Mouse (Mus musculus): ENCODE measurements around the gene Abhd17b. TPM values are rescaled to one million over a fixed set of nuclear protein-coding genes. Genes with fewer than 3 reads are reported as not detected.

Gene Abhd17b
- polyA plus RNA-seq, 1 experiment from 2014 or later: 42.7 TPM

DNA sequence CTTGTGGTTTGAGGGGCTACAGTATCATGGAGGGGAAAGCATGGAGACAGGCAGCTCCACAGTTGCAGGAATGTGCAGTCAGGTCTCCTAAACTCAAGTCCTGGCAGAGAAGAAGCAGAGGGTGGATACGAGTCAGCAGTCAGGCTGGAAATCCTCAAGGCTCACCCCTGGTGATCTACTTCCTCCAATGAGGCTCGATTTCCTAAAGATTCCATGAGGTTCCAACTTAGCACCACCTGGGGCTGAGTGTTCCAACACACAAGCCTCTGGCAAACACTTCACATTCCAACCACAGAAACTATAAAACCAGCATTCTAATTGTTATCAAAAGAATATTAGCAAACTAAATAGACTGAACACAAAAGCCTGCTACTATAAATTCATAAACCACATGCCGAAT is 16.1 kb upstream of the Abhd17b start:
- H3K9me3 ChIP-seq (replicated peaks; ENCODE audit: control insufficient read depth, low read length): no peaks in the 10 kb centered on the region
- no peaks in the 10 kb centered on the region for H3K36me3 ChIP-seq (replicated peaks; ENCODE audit: control insufficient read depth, insufficient read depth, low read depth, low read length)
- no peaks in the 10 kb centered on the region for H3K27me3 ChIP-seq (ENCODE audit: control insufficient read depth, insufficient read depth, low read length)
- 74% methylated on average over 3 of the region's 3 CpGs for WGBS
- no peak overlapping the region for H3K9ac ChIP-seq (replicated peaks; ENCODE audit: low read length)
- no peak overlapping the region for H3K27ac ChIP-seq (replicated peaks; ENCODE audit: low read depth, low read length)
- ATAC-seq (replicated peaks; ENCODE audit: insufficient number of reproducible peaks, low FRiP score, low TSS enrichment, low read depth): no peak
- H3K4me3 ChIP-seq (ENCODE audit: low read depth, low read length): no peak overlapping the region
- no peaks in the 10 kb centered on the region for H3K4me1 ChIP-seq (ENCODE audit: control insufficient read depth, insufficient read depth, low read length)
- no peak for DNase-seq (ENCODE audit: low spot score)
- no peak overlapping the region for H3K4me2 ChIP-seq (ENCODE audit: low read depth, low read length)

DNA sequence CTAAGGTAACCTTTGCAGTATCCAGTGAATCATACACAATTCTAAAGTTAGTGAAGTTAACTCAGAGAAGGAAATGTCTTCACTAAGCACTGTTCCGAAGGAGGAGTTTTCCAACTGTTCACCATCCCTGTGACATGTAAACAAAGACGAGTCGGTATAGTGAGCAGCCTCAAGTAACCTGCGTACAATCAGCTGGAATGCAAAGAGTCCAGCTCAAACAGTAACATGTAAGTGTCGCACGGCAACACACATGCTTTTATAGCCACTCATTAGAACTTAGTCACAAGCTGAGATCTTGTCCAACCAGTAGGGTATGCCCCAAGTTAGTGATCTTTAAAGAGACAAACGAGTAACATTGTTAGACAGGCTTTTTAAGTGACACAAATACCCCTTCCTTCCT is 15.3 kb upstream of the Abhd17b start:
- Histone ChIP-seq H3K27ac (replicated peaks; ENCODE audit: low read depth, low read length) (no peak overlapping the region), H3K36me3 (replicated peaks; ENCODE audit: control insufficient read depth, insufficient read depth, low read depth, low read length) (no peaks in the 10 kb centered on the region), H3K4me1 (ENCODE audit: control insufficient read depth, insufficient read depth, low read length) (no peaks in the 10 kb centered on the region), H3K9me3 (replicated peaks; ENCODE audit: control insufficient read depth, low read length) (no peaks in the 10 kb centered on the region), H3K27me3 (ENCODE audit: control insufficient read depth, insufficient read depth, low read length) (no peaks in the 10 kb centered on the region), H3K4me3 (ENCODE audit: low read depth, low read length) (no peak overlapping the region), H3K4me2 (ENCODE audit: low read depth, low read length) (no peak overlapping the region), H3K9ac (replicated peaks; ENCODE audit: low read length) (no peak overlapping the region)
- ATAC-seq (replicated peaks; ENCODE audit: insufficient number of reproducible peaks, low FRiP score, low TSS enrichment, low read depth) (no peak), DNase-seq (ENCODE audit: low spot score) (no peak)
- WGBS: 82% methylated on average over 7 of the region's 7 CpGs

DNA sequence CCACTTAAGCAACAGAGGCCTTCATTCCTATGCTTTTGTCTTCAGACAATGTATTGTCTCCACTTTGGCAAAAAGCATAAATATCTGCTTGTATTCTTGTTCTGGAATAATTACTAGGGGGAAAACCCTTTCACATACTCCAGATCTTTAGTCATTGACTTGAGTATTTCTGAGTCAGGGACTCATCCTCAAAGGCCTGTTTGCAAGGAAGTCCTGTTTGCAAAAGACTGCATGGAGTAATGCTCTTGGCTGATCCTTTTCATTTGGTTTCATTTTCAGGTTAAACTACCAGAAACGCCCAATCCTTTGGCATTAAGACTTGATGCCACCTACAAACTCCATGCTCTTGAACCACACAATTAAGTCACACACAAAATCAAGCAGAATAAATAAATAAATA is 9.1 kb upstream of the Abhd17b start:
- ATAC-seq (replicated peaks; ENCODE audit: insufficient number of reproducible peaks, low FRiP score, low TSS enrichment, low read depth) (no peak), DNase-seq (ENCODE audit: low spot score) (no peak)
- Histone ChIP-seq H3K27ac (replicated peaks; ENCODE audit: low read depth, low read length) (no peak overlapping the region), H3K4me2 (ENCODE audit: low read depth, low read length) (no peak overlapping the region), H3K9ac (replicated peaks; ENCODE audit: low read length) (no peak overlapping the region), H3K4me3 (ENCODE audit: low read depth, low read length) (no peak overlapping the region), H3K9me3 (replicated peaks; ENCODE audit: control insufficient read depth, low read length) (no peaks in the 10 kb centered on the region), H3K4me1 (ENCODE audit: control insufficient read depth, insufficient read depth, low read length) (no peaks in the 10 kb centered on the region), H3K27me3 (ENCODE audit: control insufficient read depth, insufficient read depth, low read length) (no peaks in the 10 kb centered on the region), H3K36me3 (replicated peaks; ENCODE audit: control insufficient read depth, insufficient read depth, low read depth, low read length) (no peaks in the 10 kb centered on the region)
- 80% methylated on average over 1 of the region's 1 CpGs for WGBS

DNA sequence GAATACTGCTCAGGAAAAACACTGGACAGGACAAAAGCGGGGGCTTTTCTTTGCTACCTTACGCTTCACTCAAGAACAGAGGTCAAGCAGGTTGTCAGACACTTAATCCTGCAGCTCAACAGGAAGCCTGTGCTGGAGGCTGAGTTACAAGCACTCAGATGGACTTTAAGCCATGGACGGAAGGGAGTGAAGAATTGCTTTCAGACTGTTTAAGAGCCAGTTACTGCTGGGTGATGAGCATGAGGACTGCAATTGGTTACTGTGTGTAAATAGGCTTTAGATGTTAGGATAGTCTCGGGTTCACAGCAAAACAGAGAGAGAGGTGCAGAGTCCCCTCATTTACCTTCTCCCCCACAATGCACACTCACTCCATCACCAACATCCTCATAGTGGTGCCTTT is 7.7 kb upstream of the Abhd17b start:
- H3K27me3 ChIP-seq (ENCODE audit: control insufficient read depth, insufficient read depth, low read length): no peaks in the 10 kb centered on the region
- H3K4me1 ChIP-seq (ENCODE audit: control insufficient read depth, insufficient read depth, low read length): no peaks in the 10 kb centered on the region
- no peak overlapping the region for H3K27ac ChIP-seq (replicated peaks; ENCODE audit: low read depth, low read length)
- H3K9ac ChIP-seq (replicated peaks; ENCODE audit: low read length): no peak overlapping the region
- ATAC-seq (replicated peaks; ENCODE audit: insufficient number of reproducible peaks, low FRiP score, low TSS enrichment, low read depth) (no peak), DNase-seq (ENCODE audit: low spot score) (no peak)
- no peak overlapping the region for H3K4me2 ChIP-seq (ENCODE audit: low read depth, low read length)
- H3K36me3 ChIP-seq (replicated peaks; ENCODE audit: control insufficient read depth, insufficient read depth, low read depth, low read length): no peaks in the 10 kb centered on the region
- no peak overlapping the region for H3K4me3 ChIP-seq (ENCODE audit: low read depth, low read length)
- WGBS: 74% methylated on average over 4 of the region's 4 CpGs
- no peaks in the 10 kb centered on the region for H3K9me3 ChIP-seq (replicated peaks; ENCODE audit: control insufficient read depth, low read length)

DNA sequence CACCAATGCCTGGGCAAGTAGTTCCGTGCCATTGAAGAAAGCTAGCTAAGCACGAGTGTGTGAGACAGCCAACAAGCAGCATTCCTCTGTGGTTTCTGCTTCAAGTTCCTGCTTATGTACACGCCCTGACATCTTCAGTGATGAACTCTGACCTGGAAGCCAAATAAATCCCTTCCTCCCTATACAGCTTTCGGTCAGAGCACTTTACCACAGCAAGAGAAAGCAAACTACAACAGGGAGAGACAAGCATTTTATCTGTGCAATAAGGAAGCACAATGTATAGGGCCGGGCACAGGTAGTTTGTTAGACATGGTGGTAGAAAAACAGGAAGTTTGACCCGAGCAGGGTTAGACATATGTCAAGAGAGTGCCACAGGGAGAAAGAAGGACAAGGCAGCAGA is 6.8 kb upstream of the Abhd17b start:
- WGBS: 78% methylated on average over 6 of the region's 6 CpGs

DNA sequence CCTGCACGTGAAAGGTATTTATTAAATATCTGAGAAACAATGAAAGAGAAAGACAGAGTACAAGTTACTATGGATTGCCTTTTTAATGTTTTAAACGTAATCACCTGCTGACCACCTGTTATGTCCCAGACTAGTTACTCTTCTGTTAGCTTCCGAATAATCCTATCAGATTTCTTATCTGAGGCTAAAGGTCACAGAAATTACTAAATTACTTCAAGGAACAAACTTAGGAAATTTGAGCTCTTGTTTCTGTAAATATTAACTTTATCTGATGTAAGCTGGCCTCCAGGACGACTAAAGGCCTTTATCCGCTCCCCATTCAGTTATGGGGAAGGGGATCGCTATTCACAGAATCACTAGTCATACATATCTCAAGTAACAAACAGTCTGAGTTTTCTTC is 1.3 kb upstream of the Abhd17b start:
- Histone ChIP-seq H3K36me3 (replicated peaks; ENCODE audit: control insufficient read depth, insufficient read depth, low read depth, low read length) (no peaks in the 10 kb centered on the region), H3K9ac (replicated peaks; ENCODE audit: low read length) (peak overlapping the region; percentile 71; the same call in 1 of the 2 replicates), H3K27me3 (ENCODE audit: control insufficient read depth, insufficient read depth, low read length) (no peaks in the 10 kb centered on the region), H3K4me2 (ENCODE audit: low read depth, low read length) (peak overlapping the region; percentile 64), H3K4me1 (ENCODE audit: control insufficient read depth, insufficient read depth, low read length) (no peaks in the 10 kb centered on the region), H3K27ac (replicated peaks; ENCODE audit: low read depth, low read length) (no peak overlapping the region), H3K4me3 (ENCODE audit: low read depth, low read length) (peak overlapping the region; percentile 88), H3K9me3 (replicated peaks; ENCODE audit: control insufficient read depth, low read length) (no peaks in the 10 kb centered on the region)
- ATAC-seq (replicated peaks; ENCODE audit: insufficient number of reproducible peaks, low FRiP score, low TSS enrichment, low read depth): no peak
- 37% methylated on average over 6 of the region's 6 CpGs for WGBS
- DNase-seq (ENCODE audit: low spot score): peak; percentile 11

More for the DNA sequence above, 6.8 kb upstream of the Abhd17b start:
- Histone ChIP-seq H3K9me3 (replicated peaks; ENCODE audit: control insufficient read depth, low read length) (no peaks in the 10 kb centered on the region), H3K27me3 (ENCODE audit: control insufficient read depth, insufficient read depth, low read length) (no peaks in the 10 kb centered on the region), H3K36me3 (replicated peaks; ENCODE audit: control insufficient read depth, insufficient read depth, low read depth, low read length) (no peaks in the 10 kb centered on the region), H3K9ac (replicated peaks; ENCODE audit: low read length) (no peak overlapping the region), H3K4me1 (ENCODE audit: control insufficient read depth, insufficient read depth, low read length) (no peaks in the 10 kb centered on the region), H3K4me2 (ENCODE audit: low read depth, low read length) (no peak overlapping the region), H3K27ac (replicated peaks; ENCODE audit: low read depth, low read length) (no peak overlapping the region), H3K4me3 (ENCODE audit: low read depth, low read length) (no peak overlapping the region)
- ATAC-seq (replicated peaks; ENCODE audit: insufficient number of reproducible peaks, low FRiP score, low TSS enrichment, low read depth): no peak
- DNase-seq (ENCODE audit: low spot score): no peak

DNA sequence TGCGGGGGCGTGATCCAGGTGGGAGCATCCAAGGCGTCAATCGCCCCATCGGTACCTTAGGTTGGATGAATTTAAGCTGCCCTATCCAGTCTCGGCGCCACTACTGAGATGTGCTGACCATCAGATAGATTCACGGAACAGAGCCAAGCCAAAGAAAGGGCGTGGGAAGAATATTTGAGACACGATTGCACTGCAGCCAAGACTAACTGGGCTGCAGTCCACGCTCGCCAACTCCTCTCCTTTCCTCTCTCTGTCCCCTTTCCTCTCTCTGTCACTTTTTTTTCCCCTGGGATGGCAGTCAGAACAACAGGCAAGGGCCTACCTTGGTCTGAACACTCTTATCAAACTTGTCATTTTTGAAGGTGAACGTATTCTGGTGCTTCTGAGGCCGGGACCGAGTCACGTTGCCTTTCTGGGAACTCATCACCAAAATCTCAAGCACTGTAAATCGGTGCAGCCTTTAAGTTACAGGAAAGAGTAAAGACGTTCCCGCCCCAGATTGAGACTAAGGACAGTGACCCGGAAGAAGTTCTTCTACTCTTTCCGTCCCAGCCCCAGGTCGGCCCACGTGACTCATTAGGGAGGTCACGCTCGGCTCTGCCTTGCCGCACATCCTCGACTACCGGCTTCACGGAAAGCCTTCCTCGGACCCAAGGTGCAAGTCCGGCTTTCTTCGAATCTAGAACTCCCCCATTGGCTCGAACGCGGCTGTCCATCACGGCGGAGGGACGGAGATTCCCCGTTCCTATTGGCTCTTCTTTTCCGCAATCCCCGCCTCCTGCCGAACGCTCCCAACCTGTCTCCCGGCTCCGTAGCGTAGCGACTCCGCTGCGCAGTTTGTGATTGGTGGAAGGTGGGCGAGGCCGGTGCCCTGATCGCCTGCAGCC is 457 bp upstream of the Abhd17b start, which contains the start of gene 1110059E24Rik:
1110059E24Rik (minus strand) TSS at position 692 of the 887 bp plus-strand sequence.
- Histone ChIP-seq H3K9ac (replicated peaks; ENCODE audit: low read length) (peak within 1 kb of the TSS; percentile 90), H3K4me2 (ENCODE audit: low read depth, low read length) (peak within 1 kb of the TSS; percentile 64), H3K27ac (replicated peaks; ENCODE audit: low read depth, low read length) (peak within 1 kb of the TSS; percentile 97), H3K4me1 (ENCODE audit: control insufficient read depth, insufficient read depth, low read length) (no peaks in the 10 kb centered on the region), H3K4me3 (ENCODE audit: low read depth, low read length) (peak within 1 kb of the TSS; percentile 88), H3K9me3 (replicated peaks; ENCODE audit: control insufficient read depth, low read length) (no peaks in the 10 kb centered on the region), H3K36me3 (replicated peaks; ENCODE audit: control insufficient read depth, insufficient read depth, low read depth, low read length) (no peaks in the 10 kb centered on the region), H3K27me3 (ENCODE audit: control insufficient read depth, insufficient read depth, low read length) (no peaks in the 10 kb centered on the region)
- peak; percentile 96 for DNase-seq (ENCODE audit: low spot score)
- 6% methylated on average over 52 of the region's 52 CpGs for WGBS
- peak; percentile 100 for ATAC-seq (replicated peaks; ENCODE audit: insufficient number of reproducible peaks, low FRiP score, low TSS enrichment, low read depth)

DNA sequence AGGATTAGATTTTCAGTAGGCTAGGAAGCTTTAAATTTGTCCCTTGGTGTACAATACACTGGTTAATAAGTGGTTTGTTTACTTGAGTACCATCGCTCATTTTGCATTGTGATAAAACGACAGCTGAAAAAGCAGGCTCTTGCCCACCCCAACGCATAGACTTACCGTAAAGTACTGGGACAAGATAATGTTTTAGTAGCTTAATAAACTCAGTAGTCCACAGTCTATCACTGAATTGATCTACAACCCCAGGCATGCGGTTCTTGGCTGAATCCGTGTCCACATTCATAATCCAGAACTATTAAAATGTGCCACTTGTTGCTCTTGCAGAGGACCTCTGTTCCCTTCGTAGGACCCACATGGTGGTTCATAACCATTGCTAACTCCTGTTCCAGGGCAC is 1.8 kb downstream of the Abhd17b start:
- WGBS: 81% methylated on average over 7 of the region's 7 CpGs
- Histone ChIP-seq H3K27me3 (ENCODE audit: control insufficient read depth, insufficient read depth, low read length) (no peaks in the 10 kb centered on the region), H3K9ac (replicated peaks; ENCODE audit: low read length) (no peak overlapping the region), H3K9me3 (replicated peaks; ENCODE audit: control insufficient read depth, low read length) (no peaks in the 10 kb centered on the region), H3K4me2 (ENCODE audit: low read depth, low read length) (peak overlapping the region; percentile 34; the same call in 1 of the 2 replicates), H3K36me3 (replicated peaks; ENCODE audit: control insufficient read depth, insufficient read depth, low read depth, low read length) (no peaks in the 10 kb centered on the region), H3K27ac (replicated peaks; ENCODE audit: low read depth, low read length) (no peak overlapping the region), H3K4me1 (ENCODE audit: control insufficient read depth, insufficient read depth, low read length) (no peaks in the 10 kb centered on the region), H3K4me3 (ENCODE audit: low read depth, low read length) (peak overlapping the region; percentile 88)
- DNase-seq (ENCODE audit: low spot score) (no peak), ATAC-seq (replicated peaks; ENCODE audit: insufficient number of reproducible peaks, low FRiP score, low TSS enrichment, low read depth) (no peak)

Measured in embryonic facial prominence, embryonic 11.5 days (tissue).